22 mouse cellular contexts compared by ENCODE assay signal in the genomic region with DNA sequence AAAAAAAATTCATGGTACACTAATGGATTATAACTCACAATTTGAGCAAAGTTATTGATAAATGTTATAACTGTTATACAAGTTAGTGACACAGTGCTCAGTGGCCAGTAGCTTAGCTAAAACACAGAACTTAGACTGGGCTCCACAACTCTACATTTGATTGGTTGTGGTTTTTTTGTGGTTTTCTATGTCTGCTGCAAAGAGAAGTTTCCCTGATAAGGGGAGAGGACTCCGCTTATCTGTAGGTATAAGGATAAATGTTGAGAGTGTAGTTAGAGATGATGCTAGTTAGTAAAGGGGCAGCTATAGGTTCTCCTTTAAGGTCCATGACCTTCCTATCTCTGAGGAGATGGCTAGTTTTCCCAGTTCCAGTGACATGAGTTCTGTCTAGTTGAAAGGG. TPM values are rescaled to one million over a fixed set of nuclear protein-coding genes. Genes with fewer than 3 reads are reported as not detected.
DNase-seq lines count a peak whose midpoint lies in the region; ATAC-seq lines count a peak whose summit lies in the region.
"Had no signal": no experiment of that assay in that cellular context is flagged by ENCODE, and none has a peak within 500 bp of the region (broad histone marks: within the 10 kb centered on the region; RNA-seq: fewer than 3 reads in every experiment).

No protein-coding gene starts in this region.

- 12% methylated on average over 1 of the region's 1 CpGs for WGBS in liver, embryonic 15.5 days (ENCODE audit: insufficient replicate concordance)

- no peaks in the 10 kb centered on the region for H3K27me3 ChIP-seq in liver, embryonic 15.5 days
- H3K27me3 ChIP-seq: heart, embryonic 15.5 days; hindbrain, embryonic 13.5 days had no signal

- H3K36me3 ChIP-seq in liver, embryonic 15.5 days (replicated peaks) = no peaks in the 10 kb centered on the region
- H3K36me3 ChIP-seq: heart, embryonic 15.5 days; hindbrain, embryonic 13.5 days had no signal

- peak; percentile 82 for DNase-seq in MEL-GATA-1-ER (ENCODE audit: extremely low read depth, low read depth)
- DNase-seq in B cell, adult 2 months = no peak
- DNase-seq in heart, postnatal 4 days = no peak
- DNase-seq: adrenal gland, adult 8-10 months; cerebellum, adult 18-20 months; cerebellum, postnatal 10 days; gastrocnemius, postnatal 10 days; kidney, postnatal 14 days; layer of hippocampus, adult 9-11 months; lung, postnatal 36 days; midbrain, embryonic 14.5 days; thymus, adult 18-20 months; thymus, postnatal 36 days had no signal

- H3K4me3 ChIP-seq in liver, embryonic 15.5 days (replicated peaks) = no peak overlapping the region
- H3K4me3 ChIP-seq: erythroblast, embryonic 14.5 days; heart, embryonic 15.5 days; hindbrain, embryonic 13.5 days had no signal

- no peak overlapping the region for H3K9ac ChIP-seq in liver, embryonic 15.5 days
- H3K9ac ChIP-seq: heart, embryonic 15.5 days; hindbrain, embryonic 13.5 days had no signal

- H3K4me2 ChIP-seq in liver, embryonic 15.5 days = no peak overlapping the region
- H3K4me2 ChIP-seq: heart, embryonic 15.5 days; hindbrain, embryonic 13.5 days had no signal

- peak; percentile 37 for ATAC-seq in granulocyte monocyte progenitor cell, adult 5-6 weeks (replicated peaks; ENCODE audit: poor library complexity, severe bottlenecking)
- ATAC-seq in liver, embryonic 15.5 days (ENCODE audit: insufficient read depth) = peak; percentile 92
- ATAC-seq in megakaryocyte-erythroid progenitor cell, adult 5-6 weeks (replicated peaks; ENCODE audit: low FRiP score, low TSS enrichment, poor library complexity, severe bottlenecking) = peak; percentile 98
- ATAC-seq in cerebellum, adult (ENCODE audit: insufficient number of reproducible peaks, low FRiP score, low TSS enrichment) = no peak
- ATAC-seq: intestine, embryonic 16.5 days had no signal

- no peak overlapping the region for H3K27ac ChIP-seq in liver, embryonic 15.5 days (replicated peaks)
- H3K27ac ChIP-seq: heart, embryonic 15.5 days; hindbrain, embryonic 13.5 days; stomach, postnatal 0 days had no signal

- peaks cover 15% of the 10 kb centered on the region; the same call in 1 of the 2 replicates for H3K4me1 ChIP-seq in liver, embryonic 15.5 days (replicated peaks)
- H3K4me1 ChIP-seq: heart, embryonic 15.5 days; hindbrain, embryonic 13.5 days had no signal

- no peaks in the 10 kb centered on the region for H3K9me3 ChIP-seq in liver, embryonic 15.5 days (replicated peaks)
- H3K9me3 ChIP-seq: heart, embryonic 15.5 days; hindbrain, embryonic 13.5 days had no signal

RNA-seq across cellular contexts. Expression of a gene that starts 36.7 kb away (rescaled TPM):
- total RNA-seq in granulocyte monocyte progenitor cell, adult 5-6 weeks (2014; fragmentation: Nextera tagmentation) = 42.4 and 50.0 TPM in 2 replicates
- 70.2 and 82.8 TPM in 2 replicates for total RNA-seq in granulocyte monocyte progenitor cell, adult 5-6 weeks (2017)
- 2.2 TPM in 2 replicates for polyA plus RNA-seq in liver, embryonic 15.5 days (2015; fragmentation: Nextera tagmentation; extraction: Ambion mirVana)
- total RNA-seq in megakaryocyte-erythroid progenitor cell, adult 5-6 weeks (2014; fragmentation: Nextera tagmentation) = 2.5 and 5.9 TPM in 2 replicates
- total RNA-seq in megakaryocyte-erythroid progenitor cell, adult 5-6 weeks (2017) = 6.4 and 11.8 TPM in 2 replicates
- total RNA-seq in heart, postnatal 4 days (2021) = 1 to 10 TPM; 1.1 to 2.1 TPM
- polyA plus RNA-seq: erythroblast, embryonic 14.5 days had no signal
